Mouse (Mus musculus): ENCODE data around the gene Fbrsl1.

Fbrsl1 gene

GRCm38 (mm10) chr5:110415022-110415421, 33.3 kb downstream of the Fbrsl1 start:
- in situ Hi-C loops (cut with MboI, MseI) = no loop called here

- in situ Hi-C loops (cut with MboI, MseI) = no loop called here
These were observed 35.3 kb downstream of the Fbrsl1 start for GRCm38 (mm10) chr5:110413018-110413417.

GRCm38 (mm10) chr5:110410386-110410785, 37.9 kb downstream of the Fbrsl1 start:
- in situ Hi-C loops (cut with MboI, MseI) = no loop called here

- in situ Hi-C loops (cut with MboI, MseI) = no loop called here
These were observed 39.3 kb downstream of the Fbrsl1 start for GRCm38 (mm10) chr5:110408967-110409366.

- in situ Hi-C loops (cut with MboI, MseI) = no loop called here
These were observed 42.1 kb downstream of the Fbrsl1 start for GRCm38 (mm10) chr5:110406065-110406714.

GRCm38 (mm10) chr5:110403931-110404330, 44.4 kb downstream of the Fbrsl1 start:
- in situ Hi-C loops (cut with MboI, MseI) = no loop called here

GRCm38 (mm10) chr5:110402557-110402956, 45.7 kb downstream of the Fbrsl1 start:
- in situ Hi-C loops (cut with MboI, MseI) = no loop called here

- in situ Hi-C loops (cut with MboI, MseI) = no loop called here
These were observed 47.2 kb downstream of the Fbrsl1 start for GRCm38 (mm10) chr5:110401101-110401500.

- in situ Hi-C loops (cut with MboI, MseI) = no loop called here
These were observed 53.2 kb downstream of the Fbrsl1 start for GRCm38 (mm10) chr5:110395006-110395661.

- in situ Hi-C loops (cut with MboI, MseI) = no loop called here
These were observed 55.6 kb downstream of the Fbrsl1 start for GRCm38 (mm10) chr5:110392727-110393126.

GRCm38 (mm10) chr5:110390631-110391030, 57.7 kb downstream of the Fbrsl1 start:
- in situ Hi-C loops (cut with MboI, MseI) = no loop called here

GRCm38 (mm10) chr5:110387332-110387731, 61.0 kb downstream of the Fbrsl1 start:
- in situ Hi-C loops (cut with MboI, MseI) = no loop called here

- in situ Hi-C loops (cut with MboI, MseI) = no loop called here
These were observed 61.7 kb downstream of the Fbrsl1 start for GRCm38 (mm10) chr5:110386371-110387330.

GRCm38 (mm10) chr5:110385263-110385662, 63.0 kb downstream of the Fbrsl1 start:
- in situ Hi-C loops (cut with MboI, MseI) = no loop called here

- in situ Hi-C loops (cut with MboI, MseI) = no loop called here
These were observed 63.8 kb downstream of the Fbrsl1 start for GRCm38 (mm10) chr5:110384491-110384890.

- in situ Hi-C loops (cut with MboI, MseI) = no loop called here
These were observed 68.5 kb downstream of the Fbrsl1 start for GRCm38 (mm10) chr5:110379823-110380222.

GRCm38 (mm10) chr5:110379086-110379485, 69.2 kb downstream of the Fbrsl1 start:
- in situ Hi-C loops (cut with MboI, MseI) = no loop called here

- in situ Hi-C loops (cut with MboI, MseI) = no loop called here
These were observed 70.1 kb downstream of the Fbrsl1 start for GRCm38 (mm10) chr5:110378181-110378583.

GRCm38 (mm10) chr5:110376802-110377433, 71.4 kb downstream of the Fbrsl1 start:
- in situ Hi-C loops (cut with MboI, MseI) = no loop called here

GRCm38 (mm10) chr5:110363822-110364545, 84.3 kb downstream of the Fbrsl1 start:
- in situ Hi-C loops (cut with MboI, MseI) = no loop called here

- in situ Hi-C loops (cut with MboI, MseI) = no loop called here
These were observed 85.0 kb downstream of the Fbrsl1 start for GRCm38 (mm10) chr5:110363179-110363821.

Measured in T-helper 1 cell (primary cell).